Mouse (Mus musculus) cerebellum, adult 11 months (tissue): ENCODE results near the gene Arhgap24.

Experiments used
- DNase-seq: peaks from one replicate; pipeline ENCODE4 v3.0.0; 2022

Arhgap24 gene

GRCm38 (mm10) chr5:102692487-102692886 lies 211.3 kb downstream of the Arhgap24 start:
- DNase-seq = peak; percentile 36

GRCm38 (mm10) chr5:102693192-102693591 lies 212.0 kb downstream of the Arhgap24 start:
- DNase-seq = no peak

DNA sequence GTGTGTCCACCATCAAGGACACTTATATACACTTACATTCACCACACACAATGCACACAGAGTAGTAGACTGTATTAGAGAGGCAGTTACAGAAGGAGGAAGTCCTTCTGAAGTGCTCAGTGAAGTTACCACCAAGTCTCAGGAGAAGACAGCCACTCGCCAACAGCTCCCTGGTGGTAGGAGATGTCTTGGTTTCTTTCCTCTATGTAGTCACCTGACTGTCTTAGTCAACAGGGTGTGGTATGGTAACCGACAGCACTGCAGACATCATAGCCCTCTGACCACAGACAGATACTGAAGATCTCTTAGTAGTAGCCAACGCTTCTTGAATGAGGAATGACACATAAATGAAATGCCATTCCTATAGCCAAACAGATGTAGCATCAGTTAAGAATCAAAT lies 212.7 kb downstream of the Arhgap24 start:
- DNase-seq = no peak

GRCm38 (mm10) chr5:102697784-102698183 lies 216.6 kb downstream of the Arhgap24 start:
- no peak for DNase-seq

DNA sequence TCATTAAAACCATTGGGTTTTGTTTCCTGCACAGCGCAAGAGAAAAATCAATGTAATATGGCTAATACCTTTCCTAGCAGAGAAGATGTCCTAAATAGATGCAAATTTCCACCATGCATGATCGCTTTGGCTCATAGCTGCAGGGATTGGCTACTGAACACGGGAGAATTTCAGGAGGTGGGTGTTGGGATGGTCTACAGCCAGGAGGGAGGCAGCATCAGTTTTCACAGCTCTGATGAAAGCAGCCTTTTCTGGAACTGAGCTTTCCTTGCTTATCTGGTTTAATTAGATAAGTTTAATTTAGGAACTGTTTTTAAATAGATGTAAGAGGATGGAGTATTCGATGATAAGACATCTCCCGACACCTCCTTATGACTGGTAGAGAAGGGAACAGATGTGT lies 217.2 kb downstream of the Arhgap24 start:
- DNase-seq = no peak

- DNase-seq = no peak
These were observed 217.7 kb downstream of the Arhgap24 start for GRCm38 (mm10) chr5:102698891-102699290.

- DNase-seq = no peak
These were observed 221.4 kb downstream of the Arhgap24 start for GRCm38 (mm10) chr5:102702581-102702980.

DNA sequence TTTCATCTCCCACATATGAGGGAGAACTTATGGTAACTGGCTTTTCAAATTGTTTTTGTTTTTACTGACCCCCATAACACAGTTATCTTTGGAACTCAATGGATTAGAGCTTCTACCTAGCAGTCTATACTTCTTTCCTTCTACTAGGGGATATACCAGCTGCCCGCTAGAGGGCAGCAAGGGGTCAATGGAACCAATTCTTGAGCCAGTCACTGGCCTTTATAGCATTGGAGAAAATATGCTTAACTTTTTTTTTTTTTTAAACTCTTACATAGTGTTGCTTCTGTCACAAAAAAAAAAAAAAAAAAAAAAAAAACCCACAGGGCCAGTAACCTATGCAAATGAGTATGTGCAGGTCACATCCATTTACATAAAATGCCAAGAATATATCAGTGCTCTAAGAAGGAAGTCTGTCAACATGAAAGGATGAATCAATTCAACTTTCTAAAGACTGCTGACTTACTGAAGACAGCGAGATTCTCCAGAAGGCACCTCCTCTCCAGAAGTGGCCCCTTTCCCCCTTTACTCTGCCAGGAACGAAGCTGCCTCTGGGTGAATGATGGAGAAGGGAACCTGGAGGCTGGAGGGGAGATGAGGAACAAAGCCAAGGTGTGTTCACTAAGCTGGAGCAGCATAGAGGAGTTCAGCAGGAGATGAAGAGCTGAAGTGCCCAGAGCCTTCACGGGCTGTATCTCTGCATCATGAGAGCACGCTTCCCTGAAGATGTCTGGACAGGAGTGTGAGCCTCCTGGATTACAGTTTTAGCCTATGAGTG lies 222.3 kb downstream of the Arhgap24 start:
- DNase-seq = peak; percentile 30

DNA sequence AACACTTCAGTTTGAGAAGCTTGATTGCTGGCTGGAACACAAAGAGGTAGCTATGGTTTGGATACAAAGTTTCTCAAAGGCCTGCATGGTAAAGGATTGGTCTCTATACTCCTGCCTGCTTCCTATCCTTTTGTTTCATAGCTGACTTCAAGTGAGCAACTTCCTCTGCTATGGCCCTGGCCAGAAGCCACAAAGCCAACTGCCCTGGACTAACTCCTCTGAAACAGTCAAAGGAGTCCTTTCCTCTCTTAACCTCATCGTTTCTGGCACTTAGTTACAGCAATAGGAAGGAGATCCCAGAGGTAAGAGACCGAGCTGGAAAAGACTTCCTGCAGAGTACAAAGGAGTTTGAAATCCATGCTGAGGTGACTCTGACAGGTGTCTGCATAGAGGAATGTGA lies 224.0 kb downstream of the Arhgap24 start:
- no peak for DNase-seq

GRCm38 (mm10) chr5:102710336-102710735 lies 229.1 kb downstream of the Arhgap24 start:
- DNase-seq = no peak

DNA sequence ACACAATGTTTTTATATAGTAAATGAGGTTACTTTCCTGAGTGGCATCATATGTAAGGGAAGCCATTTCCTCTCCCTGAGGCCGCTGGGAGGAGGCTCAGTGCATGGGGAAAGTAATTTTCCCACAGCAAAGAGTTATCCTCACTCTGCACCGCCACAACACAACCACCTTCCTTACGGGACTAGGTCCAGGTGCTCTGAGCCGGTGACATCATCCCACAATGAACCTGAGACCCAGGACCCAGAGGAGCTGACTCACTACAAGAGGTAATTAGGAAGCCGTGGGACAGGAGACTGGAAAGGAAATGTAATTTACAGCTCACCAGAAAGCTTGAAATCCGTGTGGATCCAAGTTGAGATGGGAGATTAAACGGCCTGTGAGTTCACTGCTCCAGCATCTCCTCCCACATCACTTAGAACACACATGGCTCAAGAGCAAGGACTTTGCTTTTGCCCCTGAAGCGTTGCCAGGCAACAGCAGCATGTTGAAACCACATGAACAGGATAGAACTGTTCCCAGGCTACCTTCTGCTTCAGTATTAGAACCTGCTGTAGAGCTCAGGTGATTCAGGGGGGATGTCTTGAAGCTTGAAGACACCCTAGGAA lies 238.3 kb downstream of the Arhgap24 start:
- no peak for DNase-seq

GRCm38 (mm10) chr5:102723558-102723957 lies 242.4 kb downstream of the Arhgap24 start:
- no peak for DNase-seq

DNA sequence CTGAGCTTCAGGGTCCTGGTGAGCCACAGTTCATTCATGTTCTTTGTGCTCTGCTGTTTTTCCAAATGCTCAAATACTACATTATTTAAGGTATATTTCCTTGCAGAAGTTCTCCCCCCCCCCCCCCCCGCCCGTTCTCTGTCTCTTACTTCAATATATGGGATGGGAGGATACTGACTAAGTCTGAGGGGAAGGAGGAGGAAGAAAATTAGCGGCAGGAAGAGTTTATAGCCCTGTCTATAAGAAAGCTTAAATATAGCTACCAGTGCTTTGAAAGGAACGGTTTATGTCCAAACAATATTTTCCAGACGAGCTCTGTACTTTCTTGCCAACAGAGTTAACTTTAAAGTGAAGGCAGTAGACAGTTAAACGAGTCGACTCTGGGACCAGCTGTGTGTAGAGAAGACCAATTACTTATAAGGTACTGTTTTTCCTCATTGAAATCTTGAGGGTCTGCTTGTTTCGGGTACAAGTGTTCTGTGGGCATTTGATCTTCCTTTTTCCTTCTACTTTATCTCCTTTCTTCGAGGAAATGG lies 243.7 kb downstream of the Arhgap24 start:
- DNase-seq = no peak

DNA sequence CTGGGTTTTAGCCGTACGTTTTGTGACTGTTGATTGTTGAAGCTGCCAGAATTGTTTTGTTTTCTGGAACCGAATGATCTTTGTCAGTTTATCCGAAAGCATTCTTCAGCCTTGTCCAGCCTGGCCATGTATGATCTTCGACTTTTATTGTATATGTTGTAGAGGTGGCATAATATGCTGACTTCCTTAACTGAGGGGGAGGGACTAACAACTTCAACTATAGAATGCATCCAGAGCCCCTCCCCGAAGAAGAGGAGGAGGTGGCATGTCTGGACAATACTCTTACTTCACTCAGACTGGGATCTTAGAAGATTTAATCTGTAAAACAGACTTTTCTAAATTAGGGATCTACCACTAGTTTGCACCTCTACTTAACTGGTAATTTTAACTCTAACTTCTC lies 244.2 kb downstream of the Arhgap24 start:
- DNase-seq = no peak

- no peak for DNase-seq
These were observed 245.8 kb downstream of the Arhgap24 start for GRCm38 (mm10) chr5:102726985-102727384.

DNA sequence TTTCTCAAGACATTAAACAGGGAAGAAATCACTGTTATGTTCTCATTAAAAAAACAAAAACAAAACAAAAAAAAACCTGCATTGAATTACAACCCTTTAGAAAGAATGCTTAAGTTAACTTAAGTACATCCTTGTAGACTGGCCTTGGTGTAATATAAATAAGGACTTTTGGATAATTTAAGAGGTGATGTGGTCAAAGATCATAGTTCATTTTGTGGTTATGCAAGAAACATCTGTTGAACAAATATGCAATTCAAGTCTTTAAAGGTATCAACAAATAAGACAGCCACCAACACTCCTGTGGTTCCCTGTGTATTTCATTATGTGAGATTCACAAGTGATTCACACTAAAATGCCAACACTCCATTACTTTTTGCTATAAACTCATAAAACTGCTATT lies 247.3 kb downstream of the Arhgap24 start:
- DNase-seq = no peak

- DNase-seq = no peak
These were observed 248.3 kb downstream of the Arhgap24 start for GRCm38 (mm10) chr5:102729476-102729875.

DNA sequence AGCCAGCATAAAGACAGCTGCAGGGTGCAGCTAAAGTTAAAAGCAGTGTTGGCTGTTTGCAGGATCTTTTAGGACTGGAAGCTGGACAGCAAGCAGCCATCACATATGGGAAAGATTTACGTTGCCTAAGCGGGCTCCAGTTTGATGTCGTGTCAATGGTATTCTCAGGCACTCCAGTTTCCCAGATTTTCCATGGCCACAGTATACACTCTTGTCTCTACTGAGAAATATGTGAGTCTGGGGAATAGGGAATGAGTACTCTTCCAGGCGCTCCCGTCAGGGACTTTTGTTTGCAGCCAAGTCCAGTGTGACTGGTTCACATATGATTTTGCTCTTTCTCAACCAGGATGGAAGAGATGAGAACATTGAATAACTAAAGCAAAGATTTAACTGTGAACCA lies 254.9 kb downstream of the Arhgap24 start:
- no peak for DNase-seq

- DNase-seq = no peak
These were observed 261.5 kb downstream of the Arhgap24 start for GRCm38 (mm10) chr5:102742554-102743255.

DNA sequence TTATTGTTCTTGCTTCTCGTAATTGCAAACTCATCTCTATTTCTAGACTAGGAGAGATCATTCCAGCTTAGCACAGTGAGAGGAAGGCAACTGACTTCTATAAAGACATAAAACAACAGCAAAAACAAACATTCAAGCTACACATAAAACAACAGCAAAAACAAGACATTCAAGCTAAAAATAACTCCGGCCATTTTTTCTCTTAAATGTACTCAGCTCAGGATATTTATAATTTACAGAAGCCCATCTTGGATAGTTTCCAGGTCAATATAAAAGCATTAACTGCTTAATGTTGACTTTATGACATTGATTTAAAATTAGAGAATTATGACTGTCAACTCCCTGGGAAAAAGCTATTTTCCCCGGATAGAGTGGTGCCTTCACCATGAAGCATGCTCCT lies 262.2 kb downstream of the Arhgap24 start:
- DNase-seq = no peak

DNA sequence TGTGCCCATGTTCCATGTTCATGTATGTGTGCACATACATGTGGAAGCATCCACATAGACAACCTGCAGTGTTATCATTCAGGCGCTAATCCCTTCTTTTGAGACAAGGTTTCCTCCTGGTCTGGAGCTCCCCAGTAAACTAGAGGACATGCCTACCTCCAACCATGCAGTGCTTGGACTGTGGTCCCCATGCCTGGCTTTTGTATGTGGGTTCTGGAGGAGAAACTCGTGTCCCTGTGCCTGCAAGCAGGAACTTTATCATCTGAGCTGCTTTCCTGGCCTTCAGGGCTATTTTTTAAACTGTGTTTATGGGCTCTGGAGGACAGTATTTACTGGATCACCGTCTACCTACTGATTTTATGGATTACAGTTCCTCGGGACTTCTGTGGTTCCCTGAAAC lies 262.9 kb downstream of the Arhgap24 start:
- no peak for DNase-seq

DNA sequence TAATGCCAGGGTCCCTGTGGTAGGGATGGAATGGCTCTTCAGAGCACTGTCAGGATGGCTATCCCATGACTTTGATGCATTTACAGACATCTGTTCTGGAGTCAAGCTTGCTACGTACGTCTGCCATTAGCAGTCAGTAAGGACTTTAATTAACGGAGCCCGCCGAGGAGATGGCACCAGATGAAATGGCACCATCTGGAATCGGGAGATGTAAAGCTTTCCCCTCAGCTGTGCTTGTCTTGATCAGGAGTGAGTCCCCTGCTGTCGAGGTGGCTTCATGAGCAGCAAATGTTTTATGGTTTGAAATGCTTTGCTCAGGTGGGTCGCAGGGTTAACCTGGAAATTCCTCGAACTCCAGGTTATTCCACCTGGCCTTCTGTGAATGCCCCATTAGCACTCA lies 267.0 kb downstream of the Arhgap24 start:
- DNase-seq = no peak

GRCm38 (mm10) chr5:102749020-102749419 lies 267.8 kb downstream of the Arhgap24 start:
- no peak for DNase-seq

- DNase-seq = no peak
These were observed 269.5 kb downstream of the Arhgap24 start for GRCm38 (mm10) chr5:102750674-102751073.
